Mouse (Mus musculus) ZHBTc4 (cell line): Measurements from ENCODE around the gene Pstk.
"Not testable (repeated sequence)": the region's sequence is repeated elsewhere in the genome, so short reads cannot be mapped to it uniquely, and the experiment has no call there.

ENCODE experiments used
- DNase-seq: peaks from one replicate; pipeline ENCODE4 v3.0.0-alpha.2; 2011; ENCODE audit warnings: low read depth, low spot score

The Pstk gene

GRCm38 (mm10) chr7:131370648-131371469 is at the start of gene Pstk:
Gene Pstk (plus strand): TSS chr7:131371141.
- DNase-seq: peak; percentile 95

GRCm38 (mm10) chr7:131322192-131322591 is 48.7 kb upstream of the Pstk start, which contains the start of gene Cuzd1:
Gene Cuzd1 (minus strand): TSS chr7:131322292.
- no peak for DNase-seq

GRCm38 (mm10) chr7:131327054-131327453 is 43.9 kb upstream of the Pstk start:
- DNase-seq: no peak

- no peak for DNase-seq
Observed at GRCm38 (mm10) chr7:131329416-131329815, 41.5 kb upstream of the Pstk start, which contains the start of gene Fam24b. Gene Fam24b (minus strand): TSS chr7:131329516.

GRCm38 (mm10) chr7:131331688-131332087 is 39.3 kb upstream of the Pstk start:
- no peak for DNase-seq

- no peak for DNase-seq
Observed at GRCm38 (mm10) chr7:131333564-131333963, 37.4 kb upstream of the Pstk start, which contains the start of gene Fam24a. Gene Fam24a (plus strand): TSS chr7:131333864.

- peak; percentile 28 for DNase-seq
Observed at GRCm38 (mm10) chr7:131337502-131338068, 33.4 kb upstream of the Pstk start.

GRCm38 (mm10) chr7:131345856-131346541 is 24.9 kb upstream of the Pstk start:
- DNase-seq: no peak

- DNase-seq: no peak
Observed at GRCm38 (mm10) chr7:131356105-131356504, 14.8 kb upstream of the Pstk start.

- no peak for DNase-seq
Observed at GRCm38 (mm10) chr7:131362269-131362614, 8.7 kb upstream of the Pstk start.

GRCm38 (mm10) chr7:131362615-131363300 is 8.2 kb upstream of the Pstk start, which contains the start of gene 2310057M21Rik:
Gene 2310057M21Rik (minus strand): TSS chr7:131362759.
- peak; percentile 100 for DNase-seq

GRCm38 (mm10) chr7:131364131-131364530 is 6.8 kb upstream of the Pstk start:
- no peak for DNase-seq

- DNase-seq: no peak
Observed at GRCm38 (mm10) chr7:131371470-131371860, 524 bp downstream of the Pstk start.

- no peak for DNase-seq
Observed at GRCm38 (mm10) chr7:131371880-131372651, 1.1 kb downstream of the Pstk start.

- not testable (repeated sequence) for DNase-seq
Observed at GRCm38 (mm10) chr7:131391761-131392160, 20.8 kb downstream of the Pstk start.

- peak; percentile 44 for DNase-seq
Observed at GRCm38 (mm10) chr7:131409321-131409987, 38.5 kb downstream of the Pstk start.

- DNase-seq: no peak
Observed at GRCm38 (mm10) chr7:131409988-131410385, 39.0 kb downstream of the Pstk start.

GRCm38 (mm10) chr7:131410416-131411058 is 39.6 kb downstream of the Pstk start, which contains the start of the genes Ikzf5 and Acadsb:
Gene Ikzf5 (minus strand): TSS chr7:131410521.
Gene Acadsb (plus strand): TSS chr7:131410601.
- peak; percentile 99 for DNase-seq

- DNase-seq: no peak
Observed at GRCm38 (mm10) chr7:131411221-131411940, 40.4 kb downstream of the Pstk start.
